Mouse (Mus musculus) heart, adult 2 months (tissue): ENCODE data around the gene Ptprd. TPM values are rescaled to one million over a fixed set of nuclear protein-coding genes. Genes with fewer than 3 reads are reported as not detected.

ENCODE experiments used
- DNase-seq, 2 experiments: peaks; one replicate each; pipeline ENCODE4 v3.0.0; 2021
- H3K27ac ChIP-seq: fragments of 200-600 bp; 2 replicates; pipeline ENCODE4 v1.8.1; 2022
- H3K27me3 ChIP-seq: fragments of 200-500 bp; 2 replicates; pipeline ENCODE4 v1.6.1; 2012; ENCODE audit warnings: mild to moderate bottlenecking, low read length, inconsistent platforms, mixed read lengths; ENCODE audit not compliant: control insufficient read depth, insufficient read depth
- H3K36me3 ChIP-seq: fragments of 200-500 bp; 2 replicates; pipeline ENCODE4 v1.6.1; 2012; ENCODE audit warnings: low read length, inconsistent platforms; ENCODE audit not compliant: control insufficient read depth, insufficient read depth
- H3K4me1 ChIP-seq: fragments of 200-500 bp; 2 replicates; pipeline ENCODE4 v1.6.1; 2011; ENCODE audit warnings: low read length; ENCODE audit not compliant: control insufficient read depth, insufficient read depth
- H3K4me3 ChIP-seq: fragments of 200-600 bp; 2 replicates; pipeline ENCODE4 v1.8.1; 2022
- H3K79me2 ChIP-seq: fragments of 200-500 bp; replicated peaks from 2 replicates; pipeline ENCODE4 v1.6.1; 2012; ENCODE audit warnings: mild to moderate bottlenecking, inconsistent platforms, low read length, moderate library complexity, mixed read lengths; ENCODE audit not compliant: control insufficient read depth, insufficient read depth
- H3K9ac ChIP-seq: fragments of 200-500 bp; 2 replicates; pipeline ENCODE4 v1.6.1; 2012; ENCODE audit warnings: low read depth, mild to moderate bottlenecking, control low read depth, inconsistent platforms, low read length, mixed read lengths
- CTCF ChIP-seq: fragments of 200-600 bp; IDR thresholded peaks from 2 replicates; pipeline ENCODE4 v1.8.1; 2022; ENCODE audit warnings: antibody characterized with exemption, mild to moderate bottlenecking, moderate library complexity
- EP300 ChIP-seq: fragments of 200-500 bp; IDR thresholded peaks from 2 replicates; pipeline ENCODE4 v1.6.1; 2011; ENCODE audit warnings: low read depth, low read length, control low read depth; ENCODE audit not compliant: insufficient read depth
- POLR2A ChIP-seq: fragments of 200-500 bp; IDR thresholded peaks from 2 replicates; pipeline ENCODE4 v1.6.1; 2011; ENCODE audit warnings: mild to moderate bottlenecking, low read depth, low read length, control low read depth; ENCODE audit not compliant: insufficient read depth
- WGBS: fragments of 180-500 bp; shearing (Covaris S2); methylation state at CpG from one replicate; pipeline ENCODE4 v1.1.7; 2018; 5-methylcytosine and 5-hydroxymethylcytosine counted together
- intact Hi-C: fragments of 180-260 bp; cut with DNase I; formaldehyde crosslinking; loops from one replicate; pipeline ENCODE4 v1.15.1; 2025
- polyA plus RNA-seq: library from polyadenylated mRNA; depleted of rRNA; stranded (reverse); fragments of >200 nt; gene quantifications from 2 replicates; pipeline ENCODE4 v1.2.3, GENCODE M21; 2012
- total RNA-seq, 2 experiments: library from RNA; stranded (reverse); gene quantifications; 2 replicates each; pipeline ENCODE4 v1.2.3; 2021

Ptprd gene
- total and polyA plus RNA-seq, 3 experiments = 2.7 to 7.0 (median 5.3) TPM

DNA sequence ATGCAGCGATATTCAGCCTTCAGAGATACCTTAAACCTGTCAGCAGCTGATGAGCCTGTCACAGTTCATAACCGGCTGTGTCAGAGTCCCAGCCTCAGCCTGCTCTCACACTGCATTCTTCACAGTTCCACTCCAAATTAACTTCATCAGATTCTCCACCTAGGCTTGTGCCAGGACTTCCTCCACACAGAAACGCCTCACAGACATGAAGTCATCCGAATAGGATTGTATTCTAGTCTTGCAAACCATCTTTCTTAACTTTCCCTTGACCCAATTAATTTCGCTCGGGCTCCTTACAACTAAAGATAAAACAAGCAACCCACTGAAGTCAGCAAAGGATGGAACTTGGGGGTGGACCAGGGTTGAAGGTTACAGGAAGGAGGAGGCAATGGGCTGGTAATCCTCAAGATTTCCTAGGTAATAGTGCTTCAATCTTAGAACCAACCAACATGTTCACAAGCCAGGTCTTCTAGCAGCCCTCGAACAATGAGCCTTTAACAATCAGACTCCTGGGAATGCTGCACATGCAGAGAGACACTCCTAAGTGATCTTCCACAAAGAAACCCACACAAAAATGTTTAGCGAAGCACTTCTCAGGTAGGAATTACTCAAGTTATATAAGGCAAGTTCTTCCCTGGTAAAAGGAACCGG, 758 bp downstream of the Ptprd start:
- intact Hi-C loops = no loop called here
- H3K4me3 ChIP-seq = no peak overlapping the region

DNA sequence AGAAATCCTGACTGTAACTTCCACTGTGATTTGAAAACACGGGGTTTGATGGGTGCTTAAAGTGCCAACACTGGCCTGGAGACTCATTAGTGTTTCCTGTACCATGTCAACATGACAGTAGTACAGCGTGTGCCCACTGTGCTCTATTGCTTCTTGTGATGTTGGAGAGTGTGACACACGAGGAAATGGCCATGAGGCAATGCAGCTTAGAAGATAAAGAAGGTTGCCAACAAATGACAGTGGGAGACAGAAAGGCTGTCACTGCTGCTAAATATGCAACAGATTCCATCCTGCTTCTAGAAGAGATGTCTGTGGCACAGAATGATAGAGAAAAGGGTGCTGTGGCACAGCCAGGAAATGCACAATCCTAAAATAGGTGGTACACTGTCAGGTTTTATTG, 6.7 kb downstream of the Ptprd start:
- no peak for DNase-seq
- 27% methylated on average over 3 of the region's 3 CpGs for WGBS
- H3K27ac ChIP-seq = no peak overlapping the region
- TF ChIP-seq EP300 (no peak), CTCF (no peak), POLR2A (no peak)
- H3K9ac ChIP-seq = no peak overlapping the region
- H3K27me3 ChIP-seq = no peaks in the 10 kb centered on the region
- no peaks in the 10 kb centered on the region for H3K79me2 ChIP-seq
- H3K36me3 ChIP-seq = no peaks in the 10 kb centered on the region
- H3K4me3 ChIP-seq = no peak overlapping the region
- intact Hi-C loops = no loop called here
- H3K4me1 ChIP-seq = no peaks in the 10 kb centered on the region

More for the DNA sequence above, 758 bp downstream of the Ptprd start:
- Histone ChIP-seq H3K36me3 (no peaks in the 10 kb centered on the region), H3K27me3 (no peaks in the 10 kb centered on the region), H3K79me2 (no peaks in the 10 kb centered on the region), H3K4me1 (no peaks in the 10 kb centered on the region), H3K9ac (no peak overlapping the region), H3K27ac (no peak overlapping the region)
- no peak for DNase-seq
- TF ChIP-seq CTCF (no peak), EP300 (no peak), POLR2A (no peak)
- WGBS = 30% methylated on average over 9 of the region's 9 CpGs

DNA sequence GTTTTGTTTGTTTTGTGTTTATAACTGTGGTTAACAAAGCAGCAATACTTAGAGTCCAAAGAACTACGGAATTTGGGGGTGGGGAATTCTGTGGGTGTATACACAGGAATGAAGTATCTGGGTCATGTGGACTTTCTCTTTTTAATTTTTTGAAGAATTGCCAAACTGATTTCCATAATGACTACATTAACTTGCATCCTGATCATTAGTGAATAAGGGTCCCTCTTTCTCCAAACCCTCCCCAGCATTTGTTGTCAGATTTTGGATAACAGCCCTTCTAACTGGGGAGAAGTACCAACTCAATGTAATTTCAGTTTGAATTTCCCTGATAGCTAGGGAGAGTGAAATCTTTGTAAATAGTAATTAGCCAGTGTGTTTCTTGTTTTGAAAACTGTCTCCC, 43.3 kb downstream of the Ptprd start:
- 72% methylated on average over 1 of the region's 1 CpGs for WGBS
- Histone ChIP-seq H3K9ac (no peak overlapping the region), H3K27me3 (no peaks in the 10 kb centered on the region), H3K4me3 (no peak overlapping the region), H3K4me1 (no peaks in the 10 kb centered on the region), H3K36me3 (no peaks in the 10 kb centered on the region), H3K27ac (no peak overlapping the region), H3K79me2 (no peaks in the 10 kb centered on the region)
- TF ChIP-seq EP300 (no peak), POLR2A (no peak), CTCF (no peak)
- DNase-seq = no peak
- intact Hi-C loops = no loop called here

DNA sequence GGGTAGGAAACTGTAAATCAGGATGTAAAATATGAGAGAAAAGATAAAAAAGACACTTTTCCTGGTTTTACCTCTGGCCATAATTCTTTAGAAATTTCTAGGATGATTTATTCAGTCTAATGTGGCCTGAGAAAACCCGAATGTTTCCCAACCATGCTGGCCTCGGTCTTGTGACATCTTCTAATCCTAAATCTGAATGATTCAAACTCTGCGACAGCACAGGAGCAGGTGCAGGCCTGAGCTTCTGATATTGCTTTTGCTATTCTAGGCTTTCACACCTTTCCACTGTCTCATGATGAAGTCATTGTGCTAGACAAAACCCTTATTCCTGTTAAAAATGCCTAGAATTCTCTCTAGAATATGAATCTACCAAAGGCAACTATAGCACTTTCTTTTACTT, 51.3 kb downstream of the Ptprd start:
- Histone ChIP-seq H3K4me1 (no peaks in the 10 kb centered on the region), H3K9ac (no peak overlapping the region), H3K4me3 (no peak overlapping the region), H3K36me3 (no peaks in the 10 kb centered on the region), H3K79me2 (no peaks in the 10 kb centered on the region), H3K27ac (no peak overlapping the region), H3K27me3 (no peaks in the 10 kb centered on the region)
- WGBS = 81% methylated on average over 3 of the region's 3 CpGs
- TF ChIP-seq EP300 (no peak), CTCF (no peak), POLR2A (no peak)
- intact Hi-C loops = no loop called here
- DNase-seq = no peak

DNA sequence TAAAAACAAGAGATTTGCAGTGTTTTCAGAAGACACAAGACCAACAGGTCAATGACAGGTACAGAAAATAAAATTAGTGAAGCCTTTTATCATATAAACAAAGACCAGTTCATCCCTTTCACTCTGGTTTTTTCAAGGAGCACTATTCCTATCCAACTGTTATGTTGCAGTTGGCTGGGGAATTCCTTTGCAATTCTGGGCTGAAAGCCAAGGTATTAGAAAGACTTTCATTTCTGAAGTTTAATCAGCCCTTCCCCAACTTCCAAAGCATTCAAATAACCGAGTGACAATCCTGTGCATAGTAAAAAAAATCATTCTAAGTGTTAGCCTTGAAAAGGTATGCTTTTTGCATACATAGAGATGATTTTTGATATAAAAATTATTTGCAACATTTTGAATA, 61.2 kb downstream of the Ptprd start:
- WGBS = 0% methylated on average over 1 of the region's 1 CpGs
- no peak for DNase-seq

DNA sequence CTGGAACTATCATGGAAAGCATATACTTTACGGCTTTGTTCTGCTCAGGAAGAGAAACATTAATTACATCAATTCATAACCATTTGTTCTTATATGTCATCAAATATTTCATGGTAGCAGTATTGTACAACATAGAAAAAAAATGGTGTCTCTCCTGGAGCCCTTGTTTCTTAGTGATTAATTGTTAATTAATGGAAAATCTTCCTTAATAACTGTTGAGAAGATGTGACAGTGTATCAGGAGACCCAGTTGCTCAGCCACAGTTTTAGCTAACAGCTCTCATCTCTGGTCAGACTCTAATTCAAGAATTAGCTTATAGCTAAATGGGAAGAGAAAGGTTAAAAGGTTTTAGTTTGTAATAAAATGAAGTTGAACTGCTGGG, 69.0 kb downstream of the Ptprd start:
- Histone ChIP-seq H3K4me1 (no peaks in the 10 kb centered on the region), H3K36me3 (no peaks in the 10 kb centered on the region), H3K9ac (no peak overlapping the region), H3K79me2 (no peaks in the 10 kb centered on the region), H3K27me3 (no peaks in the 10 kb centered on the region), H3K27ac (no peak overlapping the region), H3K4me3 (no peak overlapping the region)
- no peak for TF ChIP-seq POLR2A
- no peak for TF ChIP-seq EP300
- TF ChIP-seq CTCF = no peak
- intact Hi-C loops = no loop called here
- DNase-seq = no peak
- WGBS = 84% methylated on average over 1 of the region's 1 CpGs

More for the DNA sequence above, 61.2 kb downstream of the Ptprd start:
- no peaks in the 10 kb centered on the region for H3K79me2 ChIP-seq
- H3K4me1 ChIP-seq = no peaks in the 10 kb centered on the region
- no peak overlapping the region for H3K27ac ChIP-seq
- H3K9ac ChIP-seq = no peak overlapping the region
- TF ChIP-seq EP300 (no peak), POLR2A (no peak), CTCF (no peak)
- no peaks in the 10 kb centered on the region for H3K27me3 ChIP-seq
- no peak overlapping the region for H3K4me3 ChIP-seq
- H3K36me3 ChIP-seq = no peaks in the 10 kb centered on the region
- intact Hi-C loops = no loop called here
